Mouse (Mus musculus) regulatory T cell (primary cell): ENCODE results near the gene Zfyve27.

ENCODE experiments used
- in situ Hi-C: fragments of 300-600 bp; cut with MboI, MseI; formaldehyde crosslinking; loops from one replicate; pipeline ENCODE4 v1.15.1; 2025; ENCODE audit warnings: high pct_unique_total_duplicates

The Zfyve27 gene

GRCm38 (mm10) chr19:42163764-42164163 is at the start of gene Zfyve27:
Gene Zfyve27, plus strand, starts transcription at chr19:42163951.
- in situ Hi-C loops, result loop anchor here (5.0 kb wide), 1 partner anchor 131 kb away; no protein-coding TSS in a partner anchor

GRCm38 (mm10) chr19:42115783-42116335 is 47.9 kb upstream of the Zfyve27 start:
- in situ Hi-C loops, result no loop called here

GRCm38 (mm10) chr19:42118142-42118541 is 45.6 kb upstream of the Zfyve27 start:
- in situ Hi-C loops, result no loop called here

GRCm38 (mm10) chr19:42118596-42118995 is 45.2 kb upstream of the Zfyve27 start:
- in situ Hi-C loops, result no loop called here

DNA sequence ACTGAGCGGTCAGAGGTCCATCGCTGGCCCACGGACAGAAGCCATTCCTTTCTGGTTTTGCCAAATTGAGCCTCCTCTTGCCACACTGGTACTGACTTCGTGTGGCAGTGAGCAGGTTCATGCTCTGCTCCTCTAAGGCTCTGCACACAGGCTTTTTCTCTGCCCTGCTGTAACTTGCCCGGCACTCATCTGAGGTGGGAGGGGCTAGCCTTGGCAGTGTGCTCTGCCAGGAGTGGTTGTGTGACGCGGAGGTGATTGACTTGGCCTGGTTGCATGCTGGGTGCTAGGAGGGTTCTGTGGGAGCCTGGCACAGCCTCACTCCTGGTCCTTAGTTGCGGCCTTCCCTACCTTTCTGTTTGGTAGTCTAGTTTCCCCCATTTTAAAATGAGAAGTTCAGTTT is 43.3 kb upstream of the Zfyve27 start:
- in situ Hi-C loops, result no loop called here

- in situ Hi-C loops, result no loop called here
These were observed 39.1 kb upstream of the Zfyve27 start for GRCm38 (mm10) chr19:42124684-42125083.

DNA sequence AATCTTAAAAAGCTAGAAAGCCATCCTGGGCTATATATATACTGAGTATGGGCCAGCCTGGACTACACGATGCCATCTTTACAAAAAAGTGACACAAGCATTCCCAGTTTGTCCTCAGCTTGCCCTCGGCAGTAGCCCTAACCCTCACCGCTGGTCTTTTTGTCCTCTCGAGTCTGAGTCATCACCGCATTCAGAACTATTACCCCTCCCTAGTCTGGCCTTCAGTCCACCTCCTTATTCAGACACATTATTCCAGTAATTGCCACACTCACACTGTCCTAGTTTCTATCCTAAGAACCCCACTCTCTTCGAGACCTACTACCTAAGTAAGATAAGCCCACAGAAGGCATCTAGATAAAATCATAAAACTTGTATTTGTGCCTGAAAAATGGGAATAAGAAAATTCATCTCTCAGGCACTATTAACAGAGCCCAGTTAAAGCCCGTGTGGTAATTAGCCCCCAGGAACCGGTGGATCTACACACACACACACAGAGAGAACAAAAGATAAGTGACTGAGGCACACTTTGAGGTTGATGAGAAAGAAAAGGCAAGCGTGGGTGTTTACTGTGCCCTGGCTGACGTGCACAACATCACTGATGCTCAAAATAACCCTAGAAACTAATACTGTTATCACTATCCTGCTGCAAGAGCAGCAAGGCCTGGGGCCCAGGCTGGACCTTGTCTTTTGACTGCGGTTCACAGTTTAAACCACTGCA is 38.1 kb upstream of the Zfyve27 start:
- in situ Hi-C loops, result no loop called here

DNA sequence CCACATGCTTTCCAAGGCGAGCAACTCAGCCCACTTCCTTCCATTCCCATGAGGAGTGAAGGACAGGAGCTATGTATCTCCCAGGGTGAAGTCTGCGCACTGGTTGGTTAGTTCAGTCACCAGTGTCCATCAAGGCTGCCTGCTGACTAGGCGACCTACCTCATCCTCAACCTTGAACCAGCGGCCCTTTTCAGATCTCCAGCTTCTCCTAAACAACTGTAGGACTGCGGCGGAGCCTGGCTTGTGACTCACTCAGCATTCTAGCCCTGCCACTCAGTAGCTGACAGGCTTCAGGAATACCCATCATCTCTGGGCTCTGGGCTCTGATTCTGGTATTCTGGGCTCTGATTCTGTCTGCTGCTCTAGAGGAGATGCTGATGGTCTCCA is 37.5 kb upstream of the Zfyve27 start:
- in situ Hi-C loops, result no loop called here

GRCm38 (mm10) chr19:42127024-42127423 is 36.7 kb upstream of the Zfyve27 start:
- in situ Hi-C loops, result no loop called here

- in situ Hi-C loops, result no loop called here
These were observed 35.6 kb upstream of the Zfyve27 start for GRCm38 (mm10) chr19:42128052-42128740.

- in situ Hi-C loops, result no loop called here
These were observed 34.8 kb upstream of the Zfyve27 start, which contains the start of gene Avpi1 for GRCm38 (mm10) chr19:42128787-42129508. Gene Avpi1, minus strand, starts transcription at chr19:42129059.

- in situ Hi-C loops, result no loop called here
These were observed 34.0 kb upstream of the Zfyve27 start for GRCm38 (mm10) chr19:42129509-42130293.

DNA sequence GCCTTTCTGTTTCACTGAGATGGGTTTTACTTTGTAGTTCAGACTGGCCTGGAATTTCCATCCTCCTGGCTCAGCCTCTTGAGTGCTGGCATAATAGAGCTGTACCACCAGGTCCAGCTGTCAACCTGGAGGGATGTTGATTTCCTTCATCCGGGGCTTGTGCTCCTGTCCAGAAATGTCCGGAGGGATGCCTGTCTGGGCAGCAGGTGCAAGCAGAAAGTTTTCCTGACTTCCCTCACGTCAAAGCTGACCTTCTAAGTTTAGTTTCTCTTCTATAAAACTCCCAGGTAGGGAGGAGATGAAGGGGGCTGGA is 33.5 kb upstream of the Zfyve27 start:
- in situ Hi-C loops, result no loop called here

DNA sequence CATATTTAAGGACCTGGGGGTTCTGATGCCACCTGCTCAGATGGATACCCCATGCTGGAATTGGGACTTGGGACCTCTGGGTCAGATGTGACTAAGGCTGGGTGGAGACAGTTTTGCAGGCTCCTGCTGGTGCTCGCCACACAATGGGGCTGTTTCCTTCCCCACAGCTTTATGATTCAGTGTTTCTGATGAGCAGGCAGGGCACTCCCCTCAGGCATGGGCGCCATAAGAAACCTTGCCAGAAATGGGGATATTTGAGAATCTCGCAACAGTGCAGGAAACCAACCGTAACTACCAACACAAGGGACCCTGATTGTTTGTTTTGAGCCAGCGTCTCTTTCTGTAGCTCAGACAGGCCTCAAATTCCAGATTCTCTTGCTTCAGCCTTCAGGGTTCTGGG is 32.6 kb upstream of the Zfyve27 start:
- in situ Hi-C loops, result no loop called here

DNA sequence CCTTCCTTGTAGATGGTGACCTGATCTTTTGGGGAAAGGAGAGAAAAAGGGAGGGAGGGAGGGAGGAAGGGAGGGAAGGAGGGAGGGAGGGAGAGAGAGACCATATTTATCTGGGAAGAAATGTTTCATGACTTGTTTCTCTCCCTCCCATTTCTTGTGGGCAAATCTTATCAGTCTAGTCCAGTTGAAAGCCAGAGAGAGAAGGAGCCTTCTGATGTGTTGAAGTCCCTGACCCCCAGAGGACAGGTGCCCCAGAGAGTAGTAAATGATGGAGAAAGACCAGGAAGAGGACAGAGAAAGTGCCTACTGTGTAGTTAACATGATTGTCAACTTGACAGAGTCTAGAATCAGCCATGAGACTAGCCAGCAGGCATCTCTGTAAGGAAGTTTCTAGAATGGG is 28.7 kb upstream of the Zfyve27 start:
- in situ Hi-C loops, result no loop called here

- in situ Hi-C loops, result no loop called here
These were observed 27.6 kb upstream of the Zfyve27 start for GRCm38 (mm10) chr19:42136126-42136525.

- in situ Hi-C loops, result no loop called here
These were observed 26.5 kb upstream of the Zfyve27 start for GRCm38 (mm10) chr19:42137167-42137672.

DNA sequence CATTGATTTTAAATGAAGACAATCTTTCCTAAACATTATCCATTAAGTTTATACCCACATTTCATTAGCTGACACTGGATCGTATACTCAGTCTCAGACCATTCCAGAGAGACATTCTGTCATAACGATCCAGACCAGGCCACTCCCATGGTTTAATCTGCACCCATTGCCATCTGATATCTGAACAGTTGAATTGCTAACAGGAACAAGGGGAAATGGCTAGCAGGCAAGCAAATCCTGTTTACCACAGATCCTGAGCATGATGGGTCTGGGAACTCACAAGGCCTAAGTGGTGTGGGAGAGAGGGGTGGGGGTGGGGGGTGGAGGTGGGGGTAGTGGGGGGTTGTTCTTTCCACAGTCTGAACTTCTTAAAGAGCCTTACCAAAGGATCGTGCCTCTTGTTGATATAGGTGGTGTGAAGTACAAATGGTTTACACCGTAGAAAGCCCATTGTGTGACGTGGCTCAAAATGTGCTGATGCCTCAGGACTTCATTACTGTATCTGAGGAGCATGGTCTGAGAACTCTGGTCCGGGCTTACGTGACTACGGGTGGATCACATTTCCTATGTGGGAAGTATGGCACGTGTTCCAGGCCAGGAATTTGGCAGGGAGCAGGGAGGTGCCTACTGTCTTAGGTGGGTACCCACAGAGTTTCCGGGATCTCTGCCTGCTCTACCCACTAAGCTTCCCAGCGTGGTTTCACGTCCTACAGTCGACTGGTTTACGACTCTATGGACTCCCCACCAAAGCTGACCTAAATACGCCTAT is 25.1 kb upstream of the Zfyve27 start:
- in situ Hi-C loops, result no loop called here

- in situ Hi-C loops, result no loop called here
These were observed 23.8 kb upstream of the Zfyve27 start for GRCm38 (mm10) chr19:42139724-42140517.

GRCm38 (mm10) chr19:42141998-42142397 is 21.8 kb upstream of the Zfyve27 start:
- in situ Hi-C loops, result no loop called here
